Mouse (Mus musculus) fibroblast of lung, adult 2 months (primary cell): Measurements from ENCODE around the gene Gm8677.
"Not testable (repeated sequence)": the region's sequence is repeated elsewhere in the genome, so short reads cannot be mapped to it uniquely, and the experiment has no call there.

Source experiments
- DNase-seq: peaks from one replicate; pipeline ENCODE4 v3.0.0-alpha.2; 2011; ENCODE audit warnings: low read depth

The Gm8677 gene

GRCm38 (mm10) chr7:22534787-22535186 is at the start of gene Gm8677:
Gene Gm8677, minus strand, starts transcription at chr7:22534887.
- not testable (repeated sequence) for DNase-seq

- not testable (repeated sequence) for DNase-seq
Measured at GRCm38 (mm10) chr7:22565243-22565642, 30.6 kb upstream of the Gm8677 start, which contains the start of gene Gm4201. Gene Gm4201, minus strand, starts transcription at chr7:22565343.

GRCm38 (mm10) chr7:22522667-22523066 is 12.0 kb downstream of the Gm8677 start, which contains the start of gene Vmn1r152:
Gene Vmn1r152, plus strand, starts transcription at chr7:22522967.
- not testable (repeated sequence) for DNase-seq

GRCm38 (mm10) chr7:22499578-22499977 is 35.1 kb downstream of the Gm8677 start, which contains the start of gene Vmn1r151:
Gene Vmn1r151, minus strand, starts transcription at chr7:22499678.
- DNase-seq = not testable (repeated sequence)
